Mouse (Mus musculus) fat pad, adult 2 months (tissue): Measurements from ENCODE around the gene Pik3r6.

Experiments used
- DNase-seq: peaks from one replicate; pipeline ENCODE4 v3.0.0-alpha.2; 2011; ENCODE audit warnings: low read depth, low spot score; ENCODE audit errors: extremely low read depth

Gene Pik3r6

GRCm38 (mm10) chr11:68577076-68577475 lies 74.3 kb downstream of the Pik3r6 start:
- no peak for DNase-seq

GRCm38 (mm10) chr11:68579462-68579881 lies 76.7 kb downstream of the Pik3r6 start:
- DNase-seq: no peak

- DNase-seq: no peak
Observed at GRCm38 (mm10) chr11:68580566-68580965, 77.7 kb downstream of the Pik3r6 start.

GRCm38 (mm10) chr11:68583225-68583624 lies 80.4 kb downstream of the Pik3r6 start:
- no peak for DNase-seq

- no peak for DNase-seq
Observed at GRCm38 (mm10) chr11:68583906-68584480, 81.2 kb downstream of the Pik3r6 start.

- DNase-seq: no peak
Observed at GRCm38 (mm10) chr11:68585890-68586289, 83.1 kb downstream of the Pik3r6 start.

- no peak for DNase-seq
Observed at GRCm38 (mm10) chr11:68586721-68587120, 83.9 kb downstream of the Pik3r6 start, which contains the start of gene Ccdc42. TSS of gene Ccdc42 (plus strand) at chr11:68587021.

- DNase-seq: no peak
Observed at GRCm38 (mm10) chr11:68589055-68589809, 86.4 kb downstream of the Pik3r6 start.

- DNase-seq: no peak
Observed at GRCm38 (mm10) chr11:68591708-68592107, 88.9 kb downstream of the Pik3r6 start.

GRCm38 (mm10) chr11:68593247-68593646 lies 90.4 kb downstream of the Pik3r6 start:
- DNase-seq: no peak

- no peak for DNase-seq
Observed at GRCm38 (mm10) chr11:68597912-68598311, 95.1 kb downstream of the Pik3r6 start.

- no peak for DNase-seq
Observed at GRCm38 (mm10) chr11:68600551-68601021, 97.8 kb downstream of the Pik3r6 start.

GRCm38 (mm10) chr11:68601486-68601991 lies 98.7 kb downstream of the Pik3r6 start:
- no peak for DNase-seq
